Mouse (Mus musculus) erythroblast, embryonic 14.5 days (primary cell): ENCODE results near the gene Olfr1131.
"Not testable (repeated sequence)": the region's sequence is repeated elsewhere in the genome, so short reads cannot be mapped to it uniquely, and the experiment has no call there.

Experiments used
- GATA1 ChIP-seq: IDR thresholded peaks from 2 replicates; pipeline ENCODE4 v1.6.1; 2012; ENCODE audit warnings: low read length, inconsistent platforms, mixed read lengths
- TAL1 ChIP-seq: IDR thresholded peaks from 3 replicates; pipeline ENCODE4 v1.6.1; 2012; ENCODE audit warnings: low read length, inconsistent platforms, mixed read lengths

DNA sequence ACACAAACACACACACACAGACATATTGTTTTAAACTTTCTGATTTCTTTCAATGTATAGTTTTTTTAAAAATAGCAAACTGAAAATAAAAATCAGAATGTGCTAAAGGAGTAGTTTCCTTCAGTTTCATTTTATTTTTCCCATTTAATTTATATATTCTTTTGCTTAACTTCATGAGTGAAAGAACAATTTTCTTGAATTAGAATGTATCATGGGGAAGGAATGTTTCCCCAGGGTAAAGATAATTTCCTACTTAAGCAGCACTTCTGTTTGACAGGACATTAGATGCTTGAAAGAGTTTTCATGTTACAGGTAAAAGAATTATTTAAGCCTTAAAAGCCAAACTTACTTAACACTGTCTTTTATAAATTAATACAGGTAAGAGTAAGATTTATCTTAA lies 21.0 kb upstream of the Olfr1131 start, which contains the start of gene Olfr1130:
- TF ChIP-seq GATA1, TAL1: not testable (repeated sequence)
